Mouse (Mus musculus) small intestine, adult 2 months (tissue): Measurements from ENCODE around the gene Cab39.

Experiments used
- CTCF ChIP-seq: fragments of 200-500 bp; IDR thresholded peaks from 2 replicates; pipeline ENCODE4 v1.5.1; 2012; ENCODE audit warnings: low read depth, mild to moderate bottlenecking, control low read depth, inconsistent platforms, low read length, moderate library complexity, mixed read lengths; ENCODE audit not compliant: insufficient replicate concordance, insufficient read length; ENCODE audit errors: extremely low read depth
- POLR2A ChIP-seq: fragments of 200-500 bp; IDR thresholded peaks from 2 replicates; pipeline ENCODE4 v1.6.1; 2012; ENCODE audit warnings: low read depth, mild to moderate bottlenecking, control low read depth, inconsistent platforms, low read length, moderate library complexity

GRCm38 (mm10) chr1:85779428-85780180 lies 13.6 kb upstream of the Cab39 start:
- no peak for TF ChIP-seq POLR2A
- no peak for TF ChIP-seq CTCF
